Mouse (Mus musculus) ES-Bruce4 (cell line): ENCODE results near the gene Sh2d2a. TPM values are rescaled to one million over a fixed set of nuclear protein-coding genes. Genes with fewer than 3 reads are reported as not detected.
A peak's percentile ranks its signal among the peaks of the same experiment; 100 is the strongest.
"Not testable (repeated sequence)": the region's sequence is repeated elsewhere in the genome, so short reads cannot be mapped to it uniquely, and the experiment has no call there.

Experiments used
- H3K27ac ChIP-seq: 2 replicates; pipeline ENCODE4 v1.5.1; 2012; ENCODE audit warnings: low read length, inconsistent platforms; ENCODE audit not compliant: insufficient read depth
- H3K27me3 ChIP-seq: 2 replicates; pipeline ENCODE4 v1.6.1; 2012; ENCODE audit warnings: mild to moderate bottlenecking, low read length, inconsistent platforms; ENCODE audit not compliant: control insufficient read depth, poor library complexity, insufficient read depth, severe bottlenecking
- H3K36me3 ChIP-seq: 2 replicates; pipeline ENCODE4 v1.6.1; 2012; ENCODE audit warnings: inconsistent platforms, mild to moderate bottlenecking, low read length, moderate library complexity; ENCODE audit not compliant: control insufficient read depth, poor library complexity, insufficient read depth, severe bottlenecking
- H3K4me1 ChIP-seq: one replicate; pipeline ENCODE4 v1.8.1; 2011; ENCODE audit warnings: low read length; ENCODE audit not compliant: control insufficient read depth, insufficient read depth
- H3K4me3 ChIP-seq: 2 replicates; pipeline ENCODE4 v1.5.1; 2011; ENCODE audit warnings: low read depth, mild to moderate bottlenecking, low read length
- H3K9ac ChIP-seq: 2 replicates; pipeline ENCODE4 v1.6.1; 2012; ENCODE audit warnings: low read depth, mild to moderate bottlenecking, inconsistent platforms; ENCODE audit not compliant: poor library complexity, severe bottlenecking
- H3K9me3 ChIP-seq: replicated peaks from 2 replicates; pipeline ENCODE4 v1.6.1; 2012; ENCODE audit warnings: mild to moderate bottlenecking, low read length, inconsistent platforms; ENCODE audit not compliant: control insufficient read depth, poor library complexity, insufficient read depth, severe bottlenecking
- CTCF ChIP-seq: IDR thresholded peaks from one replicate; pipeline ENCODE4 v1.8.1; 2011; ENCODE audit warnings: low read depth, low read length
- EP300 ChIP-seq: IDR thresholded peaks from 2 replicates; pipeline ENCODE4 v1.6.1; 2011; ENCODE audit warnings: low read depth, low read length; ENCODE audit not compliant: insufficient read depth
- POLR2A ChIP-seq: IDR thresholded peaks from one replicate; pipeline ENCODE4 v1.8.1; 2011; ENCODE audit warnings: low read length; ENCODE audit not compliant: insufficient read depth
- polyA plus RNA-seq: library from polyadenylated mRNA; stranded (reverse); fragments of >200 nt; gene quantifications from 2 replicates; pipeline ENCODE4 v1.2.4, GENCODE M21; 2011; ENCODE audit warnings: low read depth; ENCODE audit not compliant: missing spikeins, insufficient read depth, insufficient read length

The Sh2d2a gene
- polyA plus RNA-seq, 1 experiment, result 0.18 TPM

DNA sequence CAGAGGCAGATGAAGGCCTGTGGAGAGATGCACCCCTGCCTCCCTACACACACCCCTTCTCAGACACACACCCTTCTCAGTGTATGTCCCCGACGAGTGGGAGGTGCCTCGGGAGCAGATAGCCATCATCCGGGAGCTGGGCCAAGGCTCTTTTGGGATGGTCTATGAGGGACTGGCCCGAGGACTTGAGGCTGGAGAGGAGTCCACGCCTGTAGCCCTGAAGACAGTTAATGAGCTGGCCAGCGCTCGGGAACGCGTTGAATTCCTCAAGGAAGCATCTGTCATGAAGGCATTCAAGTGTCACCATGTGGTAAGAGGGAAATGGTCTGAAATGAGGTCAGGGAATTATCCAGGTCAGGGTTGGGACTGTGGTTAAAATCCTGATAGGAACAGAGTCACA is 33.7 kb upstream of the Sh2d2a start:
- H3K27ac ChIP-seq, result no peak overlapping the region
- no peak for TF ChIP-seq POLR2A
- TF ChIP-seq CTCF, result no peak
- TF ChIP-seq EP300, result no peak
- H3K9me3 ChIP-seq, result no peaks in the 10 kb centered on the region
- H3K36me3 ChIP-seq, result no peaks in the 10 kb centered on the region
- H3K4me1 ChIP-seq, result no peaks in the 10 kb centered on the region
- H3K27me3 ChIP-seq, result no peaks in the 10 kb centered on the region
- H3K4me3 ChIP-seq, result no peak overlapping the region
- no peak overlapping the region for H3K9ac ChIP-seq

DNA sequence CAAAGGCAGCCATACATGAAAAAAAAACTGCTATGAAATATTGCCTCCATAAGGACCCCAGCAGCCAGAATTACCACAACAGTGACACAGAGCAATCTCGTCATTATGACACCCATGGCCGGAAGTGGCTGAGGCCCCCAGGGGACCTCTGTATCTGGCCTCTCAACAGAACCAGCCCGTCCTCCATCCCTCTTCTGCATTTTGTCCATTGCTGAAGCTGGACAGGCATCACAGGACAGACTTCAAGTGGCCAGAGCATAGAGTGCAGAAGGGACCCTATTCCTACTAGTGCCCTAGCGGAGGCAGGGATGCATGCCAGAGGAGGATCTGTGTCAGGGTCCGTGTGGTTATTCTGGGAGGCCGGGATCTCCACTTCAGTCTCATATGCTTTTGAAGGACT is 30.4 kb upstream of the Sh2d2a start:
- no peak for TF ChIP-seq CTCF
- no peak for TF ChIP-seq POLR2A
- no peak for TF ChIP-seq EP300
- no peak overlapping the region for H3K9ac ChIP-seq
- no peak overlapping the region for H3K4me3 ChIP-seq
- no peaks in the 10 kb centered on the region for H3K27me3 ChIP-seq
- no peaks in the 10 kb centered on the region for H3K4me1 ChIP-seq
- H3K27ac ChIP-seq, result no peak overlapping the region
- no peaks in the 10 kb centered on the region for H3K9me3 ChIP-seq
- H3K36me3 ChIP-seq, result no peaks in the 10 kb centered on the region

DNA sequence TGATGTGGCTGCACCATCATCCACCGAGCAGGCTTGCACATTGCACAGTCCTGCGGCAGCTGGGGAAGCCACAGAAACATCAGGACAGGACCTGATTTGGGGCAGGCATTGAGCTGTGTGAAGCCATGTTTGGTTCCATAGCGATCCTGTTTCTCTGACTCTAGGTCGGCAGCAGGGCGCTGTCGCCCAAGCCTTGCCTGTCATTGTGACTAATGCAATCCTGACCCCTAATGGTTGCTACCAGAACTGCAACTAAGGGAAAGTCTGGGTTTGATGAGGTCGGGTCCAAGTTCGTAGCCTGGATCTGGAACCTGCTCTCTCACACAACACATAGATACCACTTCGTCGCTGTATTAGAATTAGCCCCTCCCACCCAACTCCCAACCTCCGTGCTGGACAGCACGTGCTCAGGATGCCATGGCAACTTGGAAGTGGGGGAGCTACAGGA is 29.9 kb upstream of the Sh2d2a start:
- TF ChIP-seq CTCF (peak; percentile 92), POLR2A (no peak)
- Histone ChIP-seq H3K36me3 (no peaks in the 10 kb centered on the region), H3K9ac (no peak overlapping the region), H3K4me1 (no peaks in the 10 kb centered on the region), H3K9me3 (no peaks in the 10 kb centered on the region), H3K27ac (no peak overlapping the region), H3K27me3 (no peaks in the 10 kb centered on the region), H3K4me3 (no peak overlapping the region)

DNA sequence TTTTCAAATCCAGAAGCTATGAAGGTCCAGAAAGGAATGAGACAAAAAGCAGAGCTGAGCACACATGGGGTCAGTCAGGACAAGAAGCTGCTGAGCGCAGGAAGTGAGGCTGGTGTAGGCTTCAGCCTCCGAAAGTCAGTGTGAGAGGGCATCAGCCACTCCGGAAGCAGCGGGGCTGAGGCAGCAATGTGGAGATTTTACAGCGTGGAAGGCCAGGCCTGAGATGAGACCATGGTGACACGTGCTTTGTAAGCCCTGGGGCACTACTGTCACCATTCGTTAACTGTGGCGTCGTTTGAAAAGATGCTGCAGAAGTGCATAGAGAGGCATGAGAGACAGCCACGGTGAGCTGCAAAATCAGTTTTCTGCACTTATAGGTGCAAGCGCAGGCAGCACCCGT is 28.3 kb upstream of the Sh2d2a start:
- Histone ChIP-seq H3K27ac (no peak overlapping the region), H3K27me3 (no peaks in the 10 kb centered on the region), H3K9me3 (no peaks in the 10 kb centered on the region), H3K4me1 (no peaks in the 10 kb centered on the region), H3K36me3 (no peaks in the 10 kb centered on the region), H3K4me3 (no peak overlapping the region), H3K9ac (no peak overlapping the region)
- TF ChIP-seq CTCF, result no peak

DNA sequence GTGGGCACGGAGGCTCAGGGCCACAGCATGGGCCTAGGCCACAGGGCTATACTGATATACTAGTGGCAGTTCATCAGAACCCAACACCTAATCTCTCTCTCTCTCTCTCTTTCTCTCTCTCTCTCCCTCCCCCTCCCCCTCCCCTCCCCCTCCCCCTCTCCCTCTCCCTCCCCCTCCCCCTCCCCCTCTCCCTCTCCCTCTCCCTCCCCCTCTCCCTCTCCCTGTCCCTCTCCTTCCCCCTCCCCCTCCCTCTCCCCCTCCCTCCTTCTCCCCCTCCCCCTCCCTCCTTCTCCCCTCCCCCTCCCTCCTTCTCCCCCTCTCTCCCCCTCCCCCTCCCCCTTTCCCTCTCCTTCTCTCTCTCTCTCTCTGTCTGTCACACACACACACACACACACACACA is 22.3 kb upstream of the Sh2d2a start, which contains the start of gene Pear1:
Gene Pear1, minus strand, starts transcription at position 101 of the 400 bp plus-strand sequence.
- not testable (repeated sequence) for H3K36me3 ChIP-seq, H3K27me3 ChIP-seq, H3K27ac ChIP-seq, H3K4me3 ChIP-seq, H3K9ac ChIP-seq, H3K9me3 ChIP-seq, H3K4me1 ChIP-seq

DNA sequence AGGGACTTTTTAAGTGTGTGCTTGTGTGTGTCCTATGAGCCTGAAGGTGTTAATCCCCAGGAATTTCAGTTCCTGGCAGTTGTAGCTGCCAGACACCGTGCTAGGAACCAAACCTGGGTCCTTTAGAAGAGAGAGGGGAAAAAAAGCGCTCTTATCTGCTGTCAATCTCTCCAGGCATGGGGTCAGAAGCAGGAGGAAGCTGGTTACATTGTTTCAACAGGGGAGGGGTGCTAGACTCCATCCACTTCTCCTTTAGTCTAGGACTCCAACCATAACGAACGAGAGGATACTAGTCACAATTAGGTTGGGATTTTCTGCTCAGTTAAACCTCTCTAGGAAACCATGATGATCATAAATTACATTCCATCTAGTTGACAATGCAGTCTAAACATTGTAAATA is 18.1 kb upstream of the Sh2d2a start:
- Histone ChIP-seq H3K9me3 (no peaks in the 10 kb centered on the region), H3K4me3 (no peak overlapping the region), H3K4me1 (no peaks in the 10 kb centered on the region), H3K27me3 (no peaks in the 10 kb centered on the region; the same call in 1 of the 2 replicates), H3K9ac (no peak overlapping the region), H3K27ac (no peak overlapping the region), H3K36me3 (no peaks in the 10 kb centered on the region)
- no peak for TF ChIP-seq EP300

DNA sequence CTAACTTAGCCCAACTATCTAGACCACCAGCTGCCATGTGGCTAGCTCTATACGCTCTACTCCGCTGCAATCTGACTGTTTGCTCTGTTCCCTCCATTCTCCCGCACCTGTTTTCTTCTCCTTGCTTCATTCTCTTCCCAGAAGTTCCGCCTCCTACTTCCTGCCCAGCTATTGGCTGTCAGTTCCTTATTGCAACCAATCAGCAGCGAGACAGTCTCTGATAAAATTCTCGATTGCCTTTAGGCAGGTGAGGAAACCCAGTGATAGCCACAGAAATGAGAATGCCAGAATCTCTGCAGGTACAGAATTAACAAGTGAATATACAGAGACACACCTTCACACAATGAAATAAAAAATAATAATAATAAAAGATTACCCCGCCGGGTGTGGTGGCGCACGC is 17.5 kb upstream of the Sh2d2a start:
- H3K27ac ChIP-seq, result no peak overlapping the region
- H3K27me3 ChIP-seq, result no peaks in the 10 kb centered on the region; the same call in 1 of the 2 replicates
- no peaks in the 10 kb centered on the region for H3K4me1 ChIP-seq
- TF ChIP-seq EP300, result no peak
- TF ChIP-seq POLR2A, result no peak
- TF ChIP-seq CTCF, result no peak
- no peaks in the 10 kb centered on the region for H3K9me3 ChIP-seq
- H3K9ac ChIP-seq, result no peak overlapping the region
- no peak overlapping the region for H3K4me3 ChIP-seq
- no peaks in the 10 kb centered on the region for H3K36me3 ChIP-seq
